Mouse (Mus musculus) gastrocnemius, adult 8-10 months (tissue): ENCODE measurements at regions not wholly inside any gene's neighbourhood (a gene's known extent, or its start where the extent isn't known, plus 50 kb on each side); places are given as distances from the start of the nearest gene placed in this dataset.
"Not testable (repeated sequence)": the region's sequence is repeated elsewhere in the genome, so short reads cannot be mapped to it uniquely, and the experiment has no call there.

Experiments
- DNase-seq, 2 experiments: peaks; one replicate each; pipeline ENCODE4 v3.0.0; 2022; ENCODE audit warnings: low spot score in 2 of 2

GRCm38 (mm10) chr13:107774499-107774898 lies 269.7 kb upstream of the Smim15 start:
- DNase-seq = not testable (repeated sequence)

DNA sequence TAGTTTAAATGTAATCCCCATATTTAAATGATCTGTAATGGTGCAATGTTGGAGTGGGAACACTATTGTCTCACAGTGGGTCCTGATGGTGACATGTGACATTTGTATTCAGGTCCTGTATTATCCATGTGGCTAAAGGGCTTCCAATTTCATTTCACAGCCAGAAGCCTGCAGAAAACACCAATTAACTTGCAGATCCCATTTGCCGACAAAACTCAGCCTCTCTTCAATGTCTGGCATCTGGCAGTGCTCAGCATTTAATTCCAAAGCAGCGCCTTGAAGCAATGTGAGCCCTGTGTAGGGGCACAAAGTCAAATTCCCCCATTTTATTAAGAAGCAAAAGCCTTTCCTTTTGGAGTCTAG lies 277.0 kb upstream of the Smim15 start:
- DNase-seq = no peak

DNA sequence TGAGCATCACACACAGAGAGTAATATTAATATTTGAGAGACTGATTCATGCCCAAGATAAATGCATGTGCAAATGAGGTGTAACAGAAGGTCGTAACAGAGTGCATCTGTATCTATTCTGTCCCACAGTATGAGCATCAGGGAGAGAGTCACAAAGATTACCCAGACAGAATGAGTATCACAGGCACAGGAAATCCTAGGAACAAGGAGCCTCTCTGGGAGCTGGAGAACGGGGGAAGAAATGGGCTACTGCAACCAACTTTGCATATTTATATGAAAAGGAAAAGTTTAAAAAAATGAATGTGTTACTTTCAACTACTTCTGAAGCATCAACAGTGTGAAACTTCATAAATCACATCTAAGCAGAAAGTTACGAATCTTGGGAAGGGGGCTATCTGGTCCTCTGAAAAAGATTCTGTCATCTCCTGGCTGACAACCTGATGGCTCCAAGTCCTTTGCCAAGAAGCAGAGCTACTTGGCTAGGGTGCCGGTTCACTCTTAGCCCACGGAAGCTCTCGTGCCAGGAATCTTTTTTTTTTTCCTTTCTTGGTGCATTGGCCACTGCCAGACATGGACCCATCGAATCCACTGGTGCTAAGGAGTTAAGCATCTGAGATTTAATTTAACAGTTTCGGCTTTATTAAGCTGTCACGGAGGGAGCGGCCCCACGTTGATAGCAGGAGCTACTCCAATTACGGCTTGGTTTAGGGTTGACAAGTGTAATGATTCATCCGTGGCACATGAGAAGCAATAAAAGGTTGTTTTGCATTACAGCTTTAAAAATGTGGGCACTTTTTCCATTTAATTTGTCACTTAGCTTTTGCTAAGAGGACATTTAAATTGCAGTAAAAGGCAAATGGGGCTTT lies 277.6 kb upstream of the Smim15 start:
- DNase-seq = no peak

DNA sequence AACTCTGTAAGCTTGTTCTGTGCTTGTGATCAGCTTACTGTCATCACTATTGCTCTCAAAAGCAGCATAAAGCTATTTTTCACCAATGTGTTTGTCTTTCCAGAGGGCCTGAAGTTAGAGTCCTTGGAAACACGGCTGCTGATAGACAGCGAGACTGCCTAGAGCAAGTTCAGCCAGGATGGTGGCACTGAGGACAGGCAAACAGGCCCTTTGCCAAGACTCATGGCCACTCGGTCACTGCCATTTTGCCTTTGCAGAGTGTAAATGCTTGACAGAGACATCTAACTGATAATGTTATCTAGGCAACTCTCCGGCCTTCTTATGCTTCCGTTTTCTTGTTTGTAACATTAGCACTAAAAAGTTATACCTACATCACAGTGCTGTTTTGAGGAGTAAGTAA lies 280.3 kb upstream of the Smim15 start:
- DNase-seq = no peak

GRCm38 (mm10) chr13:107760511-107760910 lies 283.7 kb upstream of the Smim15 start:
- DNase-seq = no peak

DNA sequence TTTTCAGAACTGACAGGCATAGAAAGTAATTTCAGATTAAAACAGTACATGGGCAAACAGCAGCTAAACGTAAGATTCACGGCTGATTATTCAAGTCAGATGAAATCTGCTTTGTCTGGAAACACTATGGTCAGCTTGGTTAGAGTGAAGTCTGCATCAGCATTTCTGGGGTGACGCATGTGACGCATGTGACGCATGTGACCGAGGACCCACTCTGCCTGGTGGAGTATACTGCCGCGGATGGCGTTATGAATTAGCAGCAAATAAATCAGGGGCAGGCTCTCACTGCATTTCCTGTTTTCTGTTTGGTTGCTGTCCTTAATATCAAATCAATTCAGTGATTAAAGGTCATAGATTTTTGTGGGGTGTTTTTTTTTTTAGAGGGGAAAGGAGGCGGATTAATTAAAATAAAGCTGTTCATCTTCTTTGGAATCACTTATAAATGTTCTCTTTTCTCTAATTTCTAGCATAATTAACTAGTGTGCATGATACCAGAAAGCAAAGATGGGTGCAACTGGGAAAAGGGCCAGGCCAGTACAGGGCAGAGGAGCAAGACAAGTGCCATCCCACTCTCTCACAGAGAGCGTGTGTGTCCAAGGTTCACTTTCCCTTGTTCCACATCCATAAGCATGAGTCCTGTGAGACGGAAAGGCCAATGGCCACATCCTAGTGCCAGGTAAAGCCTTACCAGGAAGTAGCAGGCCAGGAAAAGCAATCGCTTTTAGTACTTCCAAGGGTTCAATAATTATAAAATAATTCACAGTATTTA lies 285.7 kb upstream of the Smim15 start:
- no peak for DNase-seq

DNA sequence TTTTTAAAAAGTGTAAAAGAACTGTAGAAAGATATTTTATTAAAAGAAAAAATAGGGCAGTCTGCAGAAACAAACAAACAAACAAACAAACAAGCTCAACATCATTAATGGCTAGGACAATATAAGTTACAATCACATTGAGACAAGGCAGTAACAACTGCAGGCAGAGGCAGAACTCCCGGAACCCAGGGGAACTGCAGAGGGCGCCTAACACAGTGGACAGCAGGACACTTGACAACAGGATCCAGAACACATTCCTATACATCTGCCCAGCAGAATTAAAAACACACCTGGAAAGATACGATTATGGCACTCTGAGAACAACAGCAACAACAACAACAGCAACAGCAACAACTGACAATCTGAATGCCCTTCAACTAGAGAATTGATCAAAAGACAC lies 291.5 kb upstream of the Smim15 start:
- no peak for DNase-seq

GRCm38 (mm10) chr13:107743464-107744218 lies 300.6 kb upstream of the Smim15 start:
- DNase-seq = no peak

DNA sequence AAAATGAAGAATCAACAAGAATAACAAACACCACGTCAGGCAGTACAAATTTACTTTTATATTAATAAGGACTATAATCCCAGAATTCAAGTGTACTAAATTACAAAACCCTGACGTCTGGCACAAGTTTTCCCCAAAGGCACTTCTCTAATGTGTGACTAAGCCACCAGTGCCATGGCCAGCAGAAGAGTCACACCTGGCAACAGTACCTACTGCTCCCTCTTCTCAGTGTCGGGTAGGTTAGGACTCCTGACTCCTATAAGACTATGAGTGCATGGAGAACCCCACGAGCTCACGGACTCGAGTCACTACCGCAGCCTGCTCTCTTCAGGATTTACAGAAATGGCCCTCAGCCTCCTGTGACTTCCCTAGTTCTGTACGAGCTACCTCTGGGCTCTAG lies 307.7 kb upstream of the Smim15 start:
- no peak for DNase-seq

DNA sequence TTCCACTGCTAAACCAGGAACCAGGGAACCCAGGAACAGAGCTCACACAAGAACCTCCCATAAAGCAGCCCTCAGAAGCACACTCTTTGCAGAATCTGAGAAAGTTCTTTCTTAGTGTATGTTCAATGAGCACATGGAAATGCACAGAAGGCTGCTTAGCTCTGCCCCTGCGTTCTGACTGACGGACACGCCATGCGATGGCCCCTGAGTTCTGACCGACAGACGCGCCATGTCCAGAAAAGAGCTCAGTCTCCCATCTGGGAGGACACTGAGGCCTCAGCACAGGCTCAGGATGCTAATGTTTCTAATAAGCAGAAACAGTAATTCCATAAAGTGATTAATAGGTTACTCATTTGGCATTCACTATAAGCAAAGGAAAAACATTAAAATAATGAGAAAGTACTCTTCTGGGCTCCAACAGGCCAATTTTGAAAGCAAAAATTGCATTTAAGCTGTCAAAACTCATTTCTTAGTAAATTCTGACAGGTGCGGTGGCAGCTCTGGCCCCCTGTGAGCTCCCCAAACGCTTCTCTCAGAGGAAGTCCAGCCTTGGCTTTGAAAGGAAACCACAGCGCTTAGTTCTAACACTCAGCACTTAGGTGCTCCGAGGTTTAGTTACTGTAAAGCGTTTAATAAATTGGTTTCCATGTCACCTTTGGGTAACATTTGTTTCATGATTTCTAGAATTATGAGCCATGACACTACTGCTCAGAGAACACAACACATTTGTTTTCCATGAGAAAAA lies 309.9 kb upstream of the Smim15 start:
- DNase-seq = no peak

DNA sequence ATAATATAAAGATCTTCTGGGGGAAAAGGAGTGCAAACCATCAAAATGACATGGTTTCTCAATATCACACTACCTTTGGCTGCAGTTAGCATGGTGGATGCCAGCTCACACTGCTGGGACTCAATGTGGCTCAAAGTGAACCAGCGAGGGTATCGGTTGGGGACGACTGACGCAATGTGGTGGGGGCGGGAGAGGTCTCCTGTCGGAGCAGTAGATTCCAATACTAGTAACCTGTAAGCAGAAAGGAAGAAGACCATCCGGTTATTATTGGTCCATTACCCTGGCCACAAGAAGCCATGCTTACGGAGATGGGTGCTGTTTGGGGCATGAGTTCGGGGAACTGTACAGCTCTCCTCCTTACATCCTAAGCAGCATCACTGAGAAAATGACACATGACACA lies 313.3 kb upstream of the Smim15 start:
- DNase-seq = no peak

- DNase-seq = no peak
These were observed 317.8 kb upstream of the Smim15 start for GRCm38 (mm10) chr13:107726491-107726890.

DNA sequence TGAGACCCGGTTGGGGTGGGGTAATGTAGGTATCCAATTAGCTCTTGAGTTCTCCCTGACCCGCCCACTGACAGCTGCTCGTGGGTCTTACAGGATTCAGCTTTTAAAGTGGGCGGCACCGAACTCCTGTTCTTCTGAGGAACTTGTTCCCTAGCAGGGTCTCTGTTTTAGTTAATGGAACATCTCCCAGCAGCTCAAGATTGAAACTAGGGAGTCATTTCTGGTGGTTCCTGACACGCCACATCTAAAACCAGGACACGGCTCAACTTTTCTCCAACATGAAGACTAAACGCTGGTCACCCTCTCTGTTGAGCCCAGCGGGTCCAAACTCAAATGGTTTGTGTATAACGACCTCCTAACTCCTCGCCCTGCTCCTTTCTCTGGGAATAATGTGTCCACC lies 322.3 kb upstream of the Smim15 start:
- DNase-seq = no peak

DNA sequence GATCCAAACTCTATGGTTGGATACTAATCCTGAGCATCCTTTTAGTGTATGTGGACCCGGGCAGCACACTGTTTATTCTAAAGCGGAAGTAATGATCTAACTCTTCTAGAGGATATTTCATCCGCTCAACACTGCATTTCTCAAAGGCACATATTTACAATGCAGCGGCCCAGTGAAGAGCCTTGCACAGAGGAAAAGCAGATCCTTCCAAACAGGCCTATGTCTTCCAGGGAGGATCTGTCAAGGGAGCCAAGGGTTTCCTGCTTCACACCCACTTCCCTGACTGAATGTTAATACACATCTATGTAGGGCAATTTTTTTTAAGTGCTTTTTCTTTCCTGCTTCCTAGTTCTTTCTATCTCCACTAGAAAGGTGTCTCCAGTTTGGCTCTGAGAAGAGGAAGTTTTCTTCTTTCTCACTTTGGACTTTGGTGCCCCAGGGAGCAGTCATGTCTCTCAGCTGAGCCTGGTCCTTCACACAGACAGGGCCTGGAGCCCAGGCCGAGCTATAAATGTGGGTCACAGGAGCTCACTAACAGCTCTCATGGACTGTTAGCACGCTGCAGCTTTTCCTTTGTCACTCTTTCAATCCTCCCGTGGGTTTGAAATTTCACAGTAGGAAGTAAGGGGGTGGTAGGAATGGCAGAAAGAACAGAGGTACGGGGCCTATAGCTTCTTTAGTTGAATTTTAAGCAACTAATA lies 323.2 kb upstream of the Smim15 start:
- DNase-seq = no peak

DNA sequence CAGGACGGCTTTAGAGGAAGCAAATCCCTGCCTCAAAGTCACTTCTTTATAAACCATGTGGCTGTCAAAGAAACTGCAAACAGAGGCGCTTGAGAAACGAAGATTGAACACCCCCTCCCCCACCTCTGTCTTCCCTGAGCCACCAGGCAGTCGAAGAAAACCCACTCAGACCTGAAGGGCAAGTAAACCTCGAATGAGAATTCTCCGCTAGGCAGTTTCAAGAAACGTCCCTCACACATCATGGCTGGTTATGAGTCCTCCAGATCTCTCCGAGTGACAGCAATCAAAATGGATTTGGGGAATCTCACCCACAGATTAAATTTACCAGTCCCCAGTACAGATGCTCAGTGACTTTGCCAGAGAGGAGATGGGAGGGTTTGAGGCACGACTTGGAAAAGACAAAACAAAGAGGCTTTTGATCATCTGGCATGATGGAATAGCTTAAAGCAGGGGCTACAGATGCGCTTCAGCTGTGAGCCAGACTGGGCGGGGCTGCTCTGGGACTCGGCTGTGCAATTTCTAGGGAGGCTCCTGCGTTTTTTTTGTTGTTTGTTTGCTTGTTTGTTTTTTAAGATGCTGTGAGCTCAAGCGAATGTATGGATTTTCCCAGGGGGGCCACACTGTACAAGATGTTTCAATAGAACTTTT lies 325.1 kb upstream of the Smim15 start:
- no peak for DNase-seq

GRCm38 (mm10) chr13:107715616-107716015 lies 328.6 kb upstream of the Smim15 start:
- DNase-seq = no peak

DNA sequence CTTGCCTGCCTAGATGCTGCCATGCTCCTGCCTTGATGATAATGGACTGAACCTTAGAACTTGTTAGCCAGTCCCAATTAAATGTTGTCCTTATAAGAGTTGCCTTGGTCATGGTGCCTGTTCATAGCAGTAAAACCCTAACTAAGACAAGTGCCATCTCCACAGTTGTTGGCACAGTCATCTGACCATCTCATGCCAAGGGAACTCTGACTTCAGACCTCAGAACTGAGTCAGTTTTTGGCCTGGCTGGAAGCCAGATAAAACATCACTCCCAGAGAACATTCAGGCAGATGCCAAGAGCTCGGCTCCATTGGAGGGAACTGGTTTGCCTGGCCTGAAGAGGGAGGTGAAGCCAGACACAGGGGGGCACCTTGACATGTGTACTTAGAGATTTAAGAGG lies 330.2 kb upstream of the Smim15 start:
- no peak for DNase-seq

- DNase-seq = no peak
These were observed 332.8 kb upstream of the Smim15 start for GRCm38 (mm10) chr13:107711341-107711994.

GRCm38 (mm10) chr13:107710368-107710767 lies 333.9 kb upstream of the Smim15 start:
- no peak for DNase-seq

DNA sequence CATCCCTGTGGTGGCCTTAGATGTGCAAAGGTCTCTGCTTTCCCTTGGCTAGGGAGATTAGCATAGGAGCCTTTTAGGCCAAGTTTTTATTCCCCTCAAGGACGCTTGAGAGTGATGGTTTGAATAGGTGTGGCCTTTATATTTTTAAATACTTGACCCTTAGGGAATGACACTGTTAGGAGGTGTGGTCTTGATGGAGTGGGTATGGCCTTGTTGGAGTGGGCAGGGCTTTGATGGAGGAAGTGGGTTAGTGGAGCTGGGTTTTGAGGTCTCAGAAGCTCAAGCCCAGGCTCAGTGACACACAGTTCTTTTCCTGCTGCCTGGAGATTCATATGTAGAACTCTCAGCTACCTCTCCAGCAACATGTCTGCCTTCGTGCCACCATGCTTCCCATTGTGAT lies 334.4 kb upstream of the Smim15 start:
- DNase-seq = no peak
